Mouse (Mus musculus): ENCODE results near the gene Gm28047.

- TF ChIP-seq CTCF (IDR thresholded peaks at IDR 0.05; ENCODE audit: low read depth, low read length) (no peak), POLR2A (IDR thresholded peaks at IDR 0.05; ENCODE audit: borderline replicate concordance, low read depth, low read length) (no peak)
Measured at GRCm38 (mm10) chr15:102508336-102508735, 116.5 kb downstream of the Gm28047 start.

Data from bone marrow macrophage, adult 2 months (primary cell).